Mouse (Mus musculus): ENCODE data around the gene Cand1. TPM values are rescaled to one million over a fixed set of nuclear protein-coding genes. Genes with fewer than 3 reads are reported as not detected.

The Cand1 gene
- total and polyA plus RNA-seq, 3 experiments, result 59.4 to 187 (median 161) TPM

GRCm38 (mm10) chr10:119230074-119230669 lies 9.7 kb downstream of the Cand1 start:
- Histone ChIP-seq H3K9me3 (replicated peaks; ENCODE audit: insufficient read depth, low read length) (no peaks in the 10 kb centered on the region), H3K27me3 (ENCODE audit: control insufficient read depth in 1 of 2, insufficient read depth in 2 of 2, low read length in 2 of 2) (no peaks in the 10 kb centered on the region), H3K36me3 (ENCODE audit: control insufficient read depth in 1 of 2, insufficient read depth in 2 of 2, low read length in 2 of 2) (peaks cover 9 to 20% of the 10 kb centered on the region in 2 experiments), H3K27ac (ENCODE audit: control insufficient read depth, low read depth, low read length) (no peak overlapping the region), H3K4me3 (ENCODE audit: control insufficient read depth in 1 of 2, insufficient read depth in 1 of 2, low read depth in 2 of 2, low read length in 2 of 2) (no peak overlapping the region), H3K4me1 (ENCODE audit: control insufficient read depth in 1 of 2, insufficient read depth in 2 of 2, low read length in 2 of 2) (peaks cover 0 to 6% of the 10 kb centered on the region in 2 experiments; a peak in 2 of 4 replicates), H3K9ac (ENCODE audit: control insufficient read depth, low read depth, low read length, poor library complexity, severe bottlenecking) (no peak overlapping the region), H3K79me2 (ENCODE audit: control insufficient read depth, insufficient read depth, low read length, poor library complexity) (peaks cover 61% of the 10 kb centered on the region)
- no peak for DNase-seq (ENCODE audit: low read depth, low spot score)
- TF ChIP-seq MXI1 (IDR thresholded peaks at IDR 0.05; ENCODE audit: low read depth, low read length) (no peak), KAT2A (conservative IDR thresholded peaks at IDR 0.05; ENCODE audit: low read depth, low read length) (no peak), USF1 (IDR thresholded peaks at IDR 0.05; ENCODE audit: low read depth, low read length) (no peak), E2F4 (IDR thresholded peaks at IDR 0.05; ENCODE audit: borderline replicate concordance, low read depth, low read length) (no peak), MEF2A (IDR thresholded peaks at IDR 0.05; ENCODE audit: extremely low read depth, insufficient replicate concordance, low read depth, low read length, poor library complexity, severe bottlenecking) (no peak), ELF1 (IDR thresholded peaks at IDR 0.05; ENCODE audit: low read depth, low read length) (no peak), CHD1 (IDR thresholded peaks at IDR 0.05; ENCODE audit: low read depth, low read length) (no peak), CHD2 (IDR thresholded peaks at IDR 0.05; ENCODE audit: low read length) (no peak), USF2 (IDR thresholded peaks at IDR 0.05; ENCODE audit: borderline replicate concordance in 1 of 2, insufficient read depth in 1 of 2, low read depth in 1 of 2, low read length in 2 of 2) (no peak), SMC3 (IDR thresholded peaks at IDR 0.05; ENCODE audit: low read depth, low read length) (no peak), POLR2AphosphoS2 (IDR thresholded peaks at IDR 0.05; ENCODE audit: low read length) (no peak), ZKSCAN1 (IDR thresholded peaks at IDR 0.05; ENCODE audit: low read depth, low read length) (no peak), NRF1 (IDR thresholded peaks at IDR 0.05; ENCODE audit: insufficient read depth, low read depth, low read length, poor library complexity, severe bottlenecking) (no peak), MYB (IDR thresholded peaks at IDR 0.05; ENCODE audit: low read depth, low read length) (no peak), GATA1 (IDR thresholded peaks at IDR 0.05; ENCODE audit: low read depth, low read length) (no peak), POLR2A (IDR thresholded peaks at IDR 0.05; ENCODE audit: control insufficient read depth in 1 of 2, insufficient read depth in 1 of 2, low read depth in 1 of 2, low read length in 2 of 2, poor library complexity in 1 of 2) (no peak), JUND (IDR thresholded peaks at IDR 0.05; ENCODE audit: low read depth, low read length) (no peak), UBTF (IDR thresholded peaks at IDR 0.05; ENCODE audit: borderline replicate concordance, insufficient read depth, low read depth, low read length) (no peak)

GRCm38 (mm10) chr10:119223686-119224085 lies 16.2 kb downstream of the Cand1 start:
- TF ChIP-seq BHLHE40 (IDR thresholded peaks at IDR 0.05; ENCODE audit: borderline replicate concordance, low read depth, low read length) (no peak), RCOR1 (IDR thresholded peaks at IDR 0.05; ENCODE audit: low read depth, low read length) (no peak), SIN3A (IDR thresholded peaks at IDR 0.05; ENCODE audit: low read length) (no peak), TBP (IDR thresholded peaks at IDR 0.05; ENCODE audit: low read depth, low read length) (no peak), MAZ (IDR thresholded peaks at IDR 0.05; ENCODE audit: low read depth, low read length) (no peak), SMC3 (IDR thresholded peaks at IDR 0.05; ENCODE audit: low read depth, low read length) (no peak), POLR2A (IDR thresholded peaks at IDR 0.05; ENCODE audit: control insufficient read depth in 1 of 2, insufficient read depth in 1 of 2, low read depth in 1 of 2, low read length in 2 of 2, poor library complexity in 1 of 2) (no peak), KAT2A (conservative IDR thresholded peaks at IDR 0.05; ENCODE audit: low read depth, low read length) (no peak), NRF1 (IDR thresholded peaks at IDR 0.05; ENCODE audit: insufficient read depth, low read depth, low read length, poor library complexity, severe bottlenecking) (no peak), ZMIZ1 (IDR thresholded peaks at IDR 0.05; ENCODE audit: low read depth, low read length) (no peak), HCFC1 (IDR thresholded peaks at IDR 0.05; ENCODE audit: low read depth, low read length) (no peak), POLR2AphosphoS5 (IDR thresholded peaks at IDR 0.05; ENCODE audit: borderline replicate concordance, low read depth, low read length) (no peak), POLR2AphosphoS2 (IDR thresholded peaks at IDR 0.05; ENCODE audit: low read length) (no peak), USF1 (IDR thresholded peaks at IDR 0.05; ENCODE audit: low read depth, low read length) (no peak)
- H3K4me1 ChIP-seq (ENCODE audit: control insufficient read depth in 1 of 2, insufficient read depth in 2 of 2, low read length in 2 of 2), result no peaks in the 10 kb centered on the region
- DNase-seq (ENCODE audit: low read depth, low spot score), result no peak
- H3K79me2 ChIP-seq (ENCODE audit: control insufficient read depth, insufficient read depth, low read length, poor library complexity), result peaks cover 22% of the 10 kb centered on the region
- no peaks in the 10 kb centered on the region for H3K27me3 ChIP-seq (ENCODE audit: control insufficient read depth in 1 of 2, insufficient read depth in 2 of 2, low read length in 2 of 2)
- H3K9me3 ChIP-seq (replicated peaks; ENCODE audit: insufficient read depth, low read length), result no peaks in the 10 kb centered on the region
- H3K4me3 ChIP-seq (ENCODE audit: control insufficient read depth in 1 of 2, insufficient read depth in 1 of 2, low read depth in 2 of 2, low read length in 2 of 2), result no peak overlapping the region
- no peak overlapping the region for H3K9ac ChIP-seq (ENCODE audit: control insufficient read depth, low read depth, low read length, poor library complexity, severe bottlenecking)
- no peak overlapping the region for H3K27ac ChIP-seq (ENCODE audit: control insufficient read depth, low read depth, low read length)
- H3K36me3 ChIP-seq (ENCODE audit: control insufficient read depth in 1 of 2, insufficient read depth in 2 of 2, low read length in 2 of 2), result peaks cover 0 to 29% of the 10 kb centered on the region in 2 experiments; a peak in 3 of 4 replicates
